Mouse (Mus musculus) megakaryocyte-erythroid progenitor cell, adult 5-6 weeks (primary cell): ENCODE data around the gene Gstm7. TPM values are rescaled to one million over a fixed set of nuclear protein-coding genes. Genes with fewer than 3 reads are reported as not detected.
"Not testable (repeated sequence)": the region's sequence is repeated elsewhere in the genome, so short reads cannot be mapped to it uniquely, and the experiment has no call there.

ENCODE experiments used
- ATAC-seq: replicated peaks from 2 replicates; pipeline ENCODE4 v1.8.0; 2016; ENCODE audit warnings: mild to moderate bottlenecking, inconsistent platforms; ENCODE audit not compliant: severe bottlenecking, poor library complexity, low FRiP score, low TSS enrichment
- total RNA-seq, 2 experiments: library from RNA; stranded (forward) in 1 of 2; stranded (reverse) in 1 of 2; fragments of 200-1000, 215-1000 nt in 1 of 2; fragments of >200 nt in 1 of 2; fragmentation: Nextera tagmentation in 1 of 2; gene quantifications; 2 replicates each; pipeline ENCODE4 v1.2.3; 2014 to 2017

Gene Gstm7
- total RNA-seq, 2 experiments from 2014 or later = 6.3 TPM; not detected in 1

DNA sequence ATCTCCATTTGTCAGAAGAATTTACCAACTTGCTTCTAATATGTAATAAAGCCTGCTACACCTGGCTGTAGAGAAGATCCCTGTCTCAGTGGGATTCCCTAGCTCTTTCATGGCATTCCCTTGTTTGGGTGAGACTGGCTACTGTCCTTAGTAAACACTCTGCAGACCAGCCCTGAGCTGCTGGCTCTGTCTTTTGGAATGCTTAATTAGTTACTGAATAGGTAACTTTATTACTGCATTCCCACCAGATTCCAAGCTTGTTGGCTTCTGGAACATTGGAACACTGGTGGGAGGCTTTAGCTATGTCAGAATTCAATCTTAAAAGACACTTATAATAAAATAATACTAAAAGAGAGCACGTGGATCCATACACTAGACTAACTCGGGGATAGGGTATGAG is 42.4 kb downstream of the Gstm7 start:
- not testable (repeated sequence) for ATAC-seq

DNA sequence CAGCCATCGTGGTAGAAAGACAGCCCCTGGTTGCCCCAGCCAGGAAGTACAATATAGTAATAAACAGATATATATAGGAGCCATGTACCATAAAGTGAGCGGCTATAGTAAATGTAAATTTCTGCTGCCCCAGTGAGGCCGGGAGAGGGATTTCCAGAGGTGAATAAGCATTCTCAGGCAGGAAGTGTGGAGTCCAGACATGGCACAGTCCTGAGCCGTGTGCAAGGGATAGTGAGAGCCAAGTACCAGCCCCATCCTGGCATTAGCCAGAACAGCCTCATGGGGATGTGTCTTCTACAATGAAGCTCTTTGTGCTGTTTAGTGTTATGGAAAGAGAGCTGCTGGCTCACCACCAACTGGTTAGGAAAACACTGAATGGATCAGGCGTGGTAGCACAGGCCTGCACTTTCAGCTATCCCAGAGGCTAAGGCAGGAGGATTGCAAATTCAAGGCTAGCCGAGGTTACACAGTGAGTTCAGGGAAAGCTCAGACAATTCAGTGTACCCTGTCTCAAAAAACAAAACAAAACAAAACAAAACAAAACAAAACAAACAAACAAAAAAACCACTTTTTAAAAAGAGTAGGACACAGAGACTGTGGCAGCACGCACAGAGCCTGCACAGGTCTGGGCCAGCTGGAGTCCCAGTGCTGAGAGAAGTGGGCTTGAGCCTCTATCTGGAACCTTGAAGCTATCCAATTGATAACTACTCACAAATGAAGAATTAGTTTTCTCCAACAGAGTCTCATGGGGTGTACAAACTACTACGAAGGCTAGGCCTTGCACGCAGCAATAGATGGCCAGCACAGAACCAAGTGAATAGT is 43.7 kb downstream of the Gstm7 start:
- ATAC-seq = no peak

DNA sequence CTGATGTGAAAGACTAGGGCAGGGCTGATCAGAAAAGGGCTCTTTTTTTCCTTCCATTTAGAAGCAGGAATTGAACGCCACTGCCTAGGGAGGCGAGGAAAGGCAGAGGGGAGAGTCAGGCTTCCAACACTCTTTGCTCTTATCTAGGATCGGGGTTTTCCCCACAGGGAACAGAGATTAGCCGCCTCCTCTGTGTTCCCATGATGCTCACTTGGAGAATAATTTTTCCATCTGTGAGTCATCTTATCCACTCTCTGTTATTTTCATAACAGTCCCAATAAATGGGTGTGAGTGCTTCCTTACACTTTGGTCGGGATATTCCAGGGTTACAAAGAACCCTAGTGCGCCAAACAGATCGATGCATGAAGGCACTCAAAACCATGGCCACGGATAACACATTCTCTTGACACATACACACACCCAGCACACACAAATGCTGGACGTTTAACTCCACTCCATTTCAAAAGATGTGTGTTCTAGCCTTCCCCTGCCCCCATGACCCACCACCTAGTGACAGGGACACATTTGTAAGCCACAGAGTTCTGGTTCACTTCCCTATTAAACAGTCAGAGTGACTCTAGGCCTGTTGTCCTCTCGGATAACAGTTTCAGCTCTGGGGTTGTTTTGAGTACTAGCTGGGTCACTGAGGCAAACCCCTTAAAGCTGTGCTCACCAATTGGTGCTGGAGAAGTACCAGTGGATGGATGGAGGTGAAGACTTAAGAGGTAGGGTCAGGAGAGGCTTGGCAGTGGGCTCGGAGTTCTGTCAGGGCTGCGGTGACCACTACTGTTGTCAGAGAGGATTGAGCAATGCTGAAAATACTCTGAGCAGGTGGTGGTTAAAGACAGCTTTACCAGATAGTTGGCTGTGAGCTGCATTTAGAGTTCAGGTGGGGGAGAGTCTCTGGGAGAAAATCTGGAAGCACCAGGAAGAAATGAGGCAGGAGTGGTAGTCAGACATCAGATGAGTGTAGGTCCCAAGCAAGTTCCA is 53.6 kb downstream of the Gstm7 start:
- ATAC-seq = no peak

DNA sequence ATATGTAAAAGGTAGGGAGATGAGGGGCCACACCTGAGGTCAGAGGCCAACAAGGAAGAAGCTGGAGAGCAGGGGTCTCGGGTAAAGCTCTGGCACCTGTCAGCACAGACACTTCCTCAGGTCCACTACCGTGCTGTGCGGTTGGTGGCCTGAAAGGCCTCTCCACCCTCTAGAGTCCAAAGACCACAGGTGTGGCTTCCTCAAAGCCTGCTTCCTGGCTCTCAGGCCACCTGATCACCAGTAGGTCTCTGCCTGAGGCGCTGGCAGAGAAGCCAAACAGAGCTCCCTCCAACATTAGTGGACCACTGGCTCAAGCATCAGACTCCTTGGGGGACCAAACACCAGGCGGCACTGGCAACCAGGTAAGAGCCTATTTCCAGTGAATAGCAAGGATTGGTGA is 54.6 kb downstream of the Gstm7 start, which contains the start of gene Eps8l3:
TSS of gene Eps8l3 (plus strand) at position 225 of the 400 bp plus-strand sequence.
- no peak for ATAC-seq

Other genes with a start within 250 kb of the Gstm7 start
- 58.1 and 88.6 TPM in 2 replicates for gene Ahcyl1, start 235.3 kb downstream of the Gstm7 start, total RNA-seq (2014; fragmentation: Nextera tagmentation)
- gene Ahcyl1, start 235.3 kb downstream of the Gstm7 start, total RNA-seq (2017) = 52.7 and 62.7 TPM in 2 replicates
- 0.35 TPM in 1 of 2 replicates, not detected in the other for gene Csf1, start 171.3 kb downstream of the Gstm7 start, total RNA-seq (2014; fragmentation: Nextera tagmentation)
- gene Csf1, start 171.3 kb downstream of the Gstm7 start, total RNA-seq (2017) = 0.50 TPM in 1 of 2 replicates, not detected in the other
- not detected in 2 replicates for gene Eps8l3, start 54.6 kb downstream of the Gstm7 start, total RNA-seq (2014; fragmentation: Nextera tagmentation)
- not detected in 2 replicates for gene Eps8l3, start 54.6 kb downstream of the Gstm7 start, total RNA-seq (2017)
- 233 and 255 TPM in 2 replicates for gene Gstm5, start 36.0 kb downstream of the Gstm7 start, total RNA-seq (2014; fragmentation: Nextera tagmentation)
- 231 and 241 TPM in 2 replicates for gene Gstm5, start 36.0 kb downstream of the Gstm7 start, total RNA-seq (2017)
- not detected in 2 replicates for gene Gstm6, start 11.9 kb upstream of the Gstm7 start, total RNA-seq (2014; fragmentation: Nextera tagmentation)
- not detected in 2 replicates for gene Gstm6, start 11.9 kb upstream of the Gstm7 start, total RNA-seq (2017)
- gene Gstm3, start 37.5 kb upstream of the Gstm7 start, total RNA-seq (2014; fragmentation: Nextera tagmentation) = not detected in 2 replicates
- not detected in 2 replicates for gene Gstm3, start 37.5 kb upstream of the Gstm7 start, total RNA-seq (2017)
- not detected in 2 replicates for gene Gstm2, start 54.6 kb upstream of the Gstm7 start, total RNA-seq (2014; fragmentation: Nextera tagmentation)
- gene Gstm2, start 54.6 kb upstream of the Gstm7 start, total RNA-seq (2017) = 1.5 and 2.6 TPM in 2 replicates
- 9.1 and 18.8 TPM in 2 replicates for gene Gstm1, start 86.2 kb upstream of the Gstm7 start, total RNA-seq (2014; fragmentation: Nextera tagmentation)
- 8.4 and 14.7 TPM in 2 replicates for gene Gstm1, start 86.2 kb upstream of the Gstm7 start, total RNA-seq (2017)
- 2.8 and 3.6 TPM in 2 replicates for gene Gstm4, start 113.1 kb upstream of the Gstm7 start, total RNA-seq (2014; fragmentation: Nextera tagmentation)
- 1.7 and 2.9 TPM in 2 replicates for gene Gstm4, start 113.1 kb upstream of the Gstm7 start, total RNA-seq (2017)
- gene Ampd2, start 154.8 kb upstream of the Gstm7 start, total RNA-seq (2014; fragmentation: Nextera tagmentation) = 56.9 and 63.8 TPM in 2 replicates
- gene Ampd2, start 154.8 kb upstream of the Gstm7 start, total RNA-seq (2017) = 23.8 and 41.6 TPM in 2 replicates
- 0.64 TPM in 1 of 2 replicates, not detected in the other for gene Gnat2, start 161.0 kb upstream of the Gstm7 start, total RNA-seq (2014; fragmentation: Nextera tagmentation)
- 1.7 TPM in 1 of 2 replicates, not detected in the other for gene Gnat2, start 161.0 kb upstream of the Gstm7 start, total RNA-seq (2017)
- 59.5 and 66.7 TPM in 2 replicates for gene Gnai3, start 214.3 kb upstream of the Gstm7 start, total RNA-seq (2014; fragmentation: Nextera tagmentation)
- gene Gnai3, start 214.3 kb upstream of the Gstm7 start, total RNA-seq (2017) = 114 and 126 TPM in 2 replicates
- gene Gpr61, start 223.1 kb upstream of the Gstm7 start, total RNA-seq (2014; fragmentation: Nextera tagmentation) = not detected in 2 replicates
- gene Gpr61, start 223.1 kb upstream of the Gstm7 start, total RNA-seq (2017) = not detected in 2 replicates